Mouse (Mus musculus): ENCODE measurements around the gene Ppard.

DNA sequence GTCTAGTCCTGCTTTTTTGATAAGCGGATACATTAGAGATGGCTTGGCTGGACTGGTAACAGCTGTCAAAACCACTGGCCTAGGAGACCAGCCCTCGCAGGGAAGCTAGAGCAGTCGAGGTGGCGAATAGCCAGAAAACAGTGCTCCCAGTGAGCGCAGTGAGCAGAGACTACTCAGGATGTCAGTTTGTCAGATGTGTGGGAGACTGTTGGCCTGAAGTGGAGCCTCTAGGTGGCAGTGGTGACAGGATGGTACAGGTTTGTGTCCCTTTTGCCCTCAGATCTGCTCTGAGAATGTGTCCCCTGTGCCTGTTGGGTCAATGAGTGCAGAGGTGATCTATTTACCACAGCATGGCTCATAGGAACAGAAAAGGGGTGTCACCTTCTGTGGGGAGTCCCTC is 55.5 kb downstream of the Ppard start:
- no peak for TF ChIP-seq FLI1 (IDR thresholded peaks at IDR 0.05; ENCODE audit: low read length)
- no peak for TF ChIP-seq GATA1 (IDR thresholded peaks at IDR 0.05; ENCODE audit: borderline replicate concordance, low read length)

Measured in megakaryocyte, embryonic 14.5 days (primary cell).